Mouse (Mus musculus): ENCODE measurements around the gene Crmp1. TPM values are rescaled to one million over a fixed set of nuclear protein-coding genes. Genes with fewer than 3 reads are reported as not detected.

Crmp1 gene
- polyA plus RNA-seq, 1 experiment: 1.1 TPM

DNA sequence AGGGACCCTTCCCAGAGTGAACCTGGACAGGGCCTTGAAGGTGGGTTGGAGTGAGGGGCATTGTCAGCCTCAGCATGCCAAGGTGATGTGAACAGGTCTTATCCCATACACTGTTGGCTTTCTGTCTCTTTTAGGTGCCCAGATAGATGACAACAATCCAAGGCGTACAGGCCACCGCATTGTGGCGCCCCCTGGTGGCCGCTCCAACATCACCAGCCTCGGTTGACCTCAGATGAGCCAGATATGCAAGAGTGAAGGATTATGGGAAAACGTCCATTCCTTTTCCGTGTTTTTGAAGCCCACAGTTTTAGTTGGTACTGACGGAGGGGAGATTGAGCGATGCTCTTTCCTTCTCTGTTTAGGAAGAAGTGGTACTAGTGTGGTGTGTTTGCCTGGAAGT lies 49.2 kb downstream of the Crmp1 start:
- TF ChIP-seq POLR2A (IDR thresholded peaks at IDR 0.05; ENCODE audit: low read depth, low read length): no peak
- TF ChIP-seq CTCF (IDR thresholded peaks at IDR 0.05; ENCODE audit: extremely low read depth, insufficient read length, insufficient replicate concordance, low read depth, low read length): peak; percentile 43; the same call in 1 of the 2 replicates
- H3K27ac ChIP-seq (ENCODE audit: insufficient read depth, low read depth, low read length): no peak overlapping the region
- H3K36me3 ChIP-seq (ENCODE audit: control insufficient read depth, insufficient read depth, low read length): no peaks in the 10 kb centered on the region
- H3K4me3 ChIP-seq (ENCODE audit: low read depth, low read length): no peak overlapping the region
- 60% methylated on average over 9 of the region's 9 CpGs for WGBS
- no peaks in the 10 kb centered on the region for H3K4me1 ChIP-seq (ENCODE audit: control insufficient read depth, insufficient read depth, insufficient read length, low read length)
- no peaks in the 10 kb centered on the region for H3K27me3 ChIP-seq (ENCODE audit: control insufficient read depth, insufficient read depth, low read length)

DNA sequence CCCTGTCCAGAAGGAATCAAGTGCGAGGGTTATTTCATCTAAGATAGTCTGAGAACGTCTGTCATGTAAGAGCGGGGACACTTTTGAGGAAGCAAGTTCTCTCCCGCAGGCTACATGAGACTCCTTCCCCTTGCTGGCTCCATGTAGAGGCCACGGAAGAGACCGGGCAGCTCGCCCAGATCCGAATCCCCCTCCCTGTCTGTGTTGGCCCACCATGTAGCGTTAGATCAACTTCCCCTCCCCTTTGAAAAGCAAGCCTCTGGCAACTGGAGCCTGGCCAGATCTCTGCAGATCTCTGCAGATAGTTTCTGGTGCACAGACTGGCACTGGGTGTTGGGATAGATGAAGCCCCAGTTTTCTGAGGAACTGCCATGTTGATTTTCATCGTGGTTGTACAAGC lies 55.0 kb downstream of the Crmp1 start:
- Histone ChIP-seq H3K36me3 (ENCODE audit: control insufficient read depth, insufficient read depth, low read length) (no peaks in the 10 kb centered on the region), H3K4me3 (ENCODE audit: low read depth, low read length) (no peak overlapping the region), H3K4me1 (ENCODE audit: control insufficient read depth, insufficient read depth, insufficient read length, low read length) (no peaks in the 10 kb centered on the region), H3K27ac (ENCODE audit: insufficient read depth, low read depth, low read length) (no peak overlapping the region), H3K27me3 (ENCODE audit: control insufficient read depth, insufficient read depth, low read length) (no peaks in the 10 kb centered on the region)
- whole genome bisulfite sequencing: 67% methylated on average over 10 of the region's 10 CpGs
- TF ChIP-seq CTCF (IDR thresholded peaks at IDR 0.05; ENCODE audit: extremely low read depth, insufficient read length, insufficient replicate concordance, low read depth, low read length): no peak
- TF ChIP-seq POLR2A (IDR thresholded peaks at IDR 0.05; ENCODE audit: low read depth, low read length): no peak

DNA sequence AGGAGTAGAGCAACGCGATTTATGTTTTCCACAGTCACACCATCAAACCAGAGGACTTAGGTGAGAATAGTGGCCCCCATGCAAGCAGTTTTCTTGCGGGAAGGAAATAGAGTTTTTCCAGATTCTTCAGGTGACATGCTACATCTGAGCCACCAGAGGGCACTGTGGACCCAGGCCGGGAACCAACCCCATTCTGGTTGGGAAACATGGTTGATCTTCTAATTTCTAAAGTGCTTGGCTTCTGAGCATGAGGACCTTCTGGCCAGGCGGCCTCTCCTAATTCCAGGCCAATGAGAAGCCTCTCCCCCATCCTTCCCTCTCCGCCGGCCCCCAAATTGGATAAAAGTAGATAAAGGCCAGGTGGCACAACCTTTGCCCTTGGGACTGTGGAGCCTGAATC lies 56.6 kb downstream of the Crmp1 start:
- Histone ChIP-seq H3K36me3 (ENCODE audit: control insufficient read depth, insufficient read depth, low read length) (no peaks in the 10 kb centered on the region), H3K4me1 (ENCODE audit: control insufficient read depth, insufficient read depth, insufficient read length, low read length) (no peaks in the 10 kb centered on the region), H3K27me3 (ENCODE audit: control insufficient read depth, insufficient read depth, low read length) (no peaks in the 10 kb centered on the region), H3K4me3 (ENCODE audit: low read depth, low read length) (no peak overlapping the region), H3K27ac (ENCODE audit: insufficient read depth, low read depth, low read length) (no peak overlapping the region)
- no peak for TF ChIP-seq POLR2A (IDR thresholded peaks at IDR 0.05; ENCODE audit: low read depth, low read length)
- peak; percentile 86; the same call in 1 of the 2 replicates for TF ChIP-seq CTCF (IDR thresholded peaks at IDR 0.05; ENCODE audit: extremely low read depth, insufficient read length, insufficient replicate concordance, low read depth, low read length)
- 20% methylated on average over 7 of the region's 7 CpGs for whole genome bisulfite sequencing

DNA sequence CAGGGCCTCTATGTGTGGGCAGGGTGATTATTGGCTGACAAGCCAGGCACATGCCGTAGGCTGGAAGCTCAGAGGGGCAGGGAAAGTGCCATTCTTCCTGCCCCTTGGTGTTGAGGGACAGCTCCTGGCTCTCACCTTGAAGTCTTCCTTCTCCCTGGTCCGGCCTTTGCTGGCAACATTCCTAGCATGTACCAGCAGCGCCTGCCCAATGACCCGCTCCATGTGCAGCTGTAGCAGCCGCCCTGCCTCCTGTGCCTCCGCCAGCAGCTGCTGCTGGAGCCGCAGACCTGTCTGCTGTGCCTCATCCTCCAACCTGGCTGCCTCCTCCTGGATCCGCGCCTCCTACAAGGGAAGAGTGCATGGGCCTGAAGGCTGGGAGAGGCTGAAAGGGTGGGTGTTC lies 68.3 kb downstream of the Crmp1 start:
- Histone ChIP-seq H3K27ac (ENCODE audit: insufficient read depth, low read depth, low read length) (no peak overlapping the region), H3K4me3 (ENCODE audit: low read depth, low read length) (no peak overlapping the region), H3K4me1 (ENCODE audit: control insufficient read depth, insufficient read depth, insufficient read length, low read length) (no peaks in the 10 kb centered on the region), H3K27me3 (ENCODE audit: control insufficient read depth, insufficient read depth, low read length) (no peaks in the 10 kb centered on the region), H3K36me3 (ENCODE audit: control insufficient read depth, insufficient read depth, low read length) (no peaks in the 10 kb centered on the region)
- 79% methylated on average over 9 of the region's 9 CpGs for WGBS
- TF ChIP-seq CTCF (IDR thresholded peaks at IDR 0.05; ENCODE audit: extremely low read depth, insufficient read length, insufficient replicate concordance, low read depth, low read length) (no peak), POLR2A (IDR thresholded peaks at IDR 0.05; ENCODE audit: low read depth, low read length) (no peak)

DNA sequence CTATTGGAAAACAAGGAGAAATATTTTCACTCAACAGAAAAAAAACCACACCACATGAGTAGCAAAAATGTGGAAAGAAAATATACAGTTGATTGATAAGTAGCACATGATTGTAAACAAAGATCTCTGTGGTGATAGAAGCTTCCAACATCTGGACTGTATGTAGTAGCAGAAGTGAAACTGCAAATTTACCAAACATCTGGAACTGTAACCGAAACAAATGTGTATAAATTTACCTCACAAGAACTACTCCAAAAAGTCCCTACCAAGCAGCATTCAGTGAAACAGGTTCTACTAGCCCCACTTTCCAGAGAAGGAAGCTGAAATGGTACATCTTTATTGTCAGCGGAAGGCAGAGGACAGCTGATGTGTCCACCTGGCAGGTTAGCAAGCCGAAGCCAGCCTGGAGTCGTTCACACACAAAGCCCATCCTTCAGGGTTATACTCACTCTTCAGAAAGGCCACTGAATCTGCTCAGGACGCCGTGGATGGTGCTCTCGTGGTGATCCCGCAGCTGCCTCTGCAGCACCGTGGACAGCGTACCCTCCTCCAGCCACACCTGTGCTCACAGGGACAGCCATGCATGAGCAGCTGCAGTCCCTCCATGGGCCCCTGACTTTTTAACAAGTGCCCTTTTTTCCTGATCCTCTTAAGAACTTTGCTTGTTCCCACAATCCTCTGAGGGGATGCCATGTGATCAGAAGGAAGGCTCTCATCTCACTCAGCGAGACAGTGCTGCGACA lies 71.4 kb downstream of the Crmp1 start:
- H3K36me3 ChIP-seq (ENCODE audit: control insufficient read depth, insufficient read depth, low read length): no peaks in the 10 kb centered on the region
- no peak overlapping the region for H3K4me3 ChIP-seq (ENCODE audit: low read depth, low read length)
- H3K27ac ChIP-seq (ENCODE audit: insufficient read depth, low read depth, low read length): peak overlapping the region; percentile 49
- H3K4me1 ChIP-seq (ENCODE audit: control insufficient read depth, insufficient read depth, insufficient read length, low read length): no peaks in the 10 kb centered on the region
- no peaks in the 10 kb centered on the region for H3K27me3 ChIP-seq (ENCODE audit: control insufficient read depth, insufficient read depth, low read length)
- 77% methylated on average over 12 of the region's 12 CpGs for WGBS
- TF ChIP-seq CTCF (IDR thresholded peaks at IDR 0.05; ENCODE audit: extremely low read depth, insufficient read length, insufficient replicate concordance, low read depth, low read length): no peak

DNA sequence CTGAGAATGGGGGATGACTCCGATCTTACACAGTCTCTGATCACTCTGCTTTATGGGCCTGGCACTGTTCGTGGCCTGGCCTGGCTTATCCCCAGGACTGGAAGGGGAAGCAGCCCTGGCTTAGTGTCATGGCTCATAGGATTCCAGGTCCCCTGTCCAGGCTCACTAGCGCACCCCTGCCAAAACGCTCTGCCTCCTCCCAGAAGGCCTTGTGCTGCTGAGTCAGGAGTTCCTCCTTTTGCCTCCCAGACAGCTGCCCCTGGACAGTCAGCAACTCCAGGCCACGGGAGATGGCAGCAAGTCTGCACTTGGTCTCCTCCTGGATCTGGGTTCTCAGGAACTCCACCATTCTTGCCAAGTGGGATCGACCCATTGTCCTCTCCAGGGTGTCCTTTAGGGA lies 77.0 kb downstream of the Crmp1 start:
- Histone ChIP-seq H3K27me3 (ENCODE audit: control insufficient read depth, insufficient read depth, low read length) (no peaks in the 10 kb centered on the region), H3K27ac (ENCODE audit: insufficient read depth, low read depth, low read length) (no peak overlapping the region), H3K4me1 (ENCODE audit: control insufficient read depth, insufficient read depth, insufficient read length, low read length) (no peaks in the 10 kb centered on the region), H3K4me3 (ENCODE audit: low read depth, low read length) (no peak overlapping the region), H3K36me3 (ENCODE audit: control insufficient read depth, insufficient read depth, low read length) (no peaks in the 10 kb centered on the region)
- 73% methylated on average over 6 of the region's 6 CpGs for WGBS
- no peak for TF ChIP-seq CTCF (IDR thresholded peaks at IDR 0.05; ENCODE audit: extremely low read depth, insufficient read length, insufficient replicate concordance, low read depth, low read length)
- TF ChIP-seq POLR2A (IDR thresholded peaks at IDR 0.05; ENCODE audit: low read depth, low read length): no peak

DNA sequence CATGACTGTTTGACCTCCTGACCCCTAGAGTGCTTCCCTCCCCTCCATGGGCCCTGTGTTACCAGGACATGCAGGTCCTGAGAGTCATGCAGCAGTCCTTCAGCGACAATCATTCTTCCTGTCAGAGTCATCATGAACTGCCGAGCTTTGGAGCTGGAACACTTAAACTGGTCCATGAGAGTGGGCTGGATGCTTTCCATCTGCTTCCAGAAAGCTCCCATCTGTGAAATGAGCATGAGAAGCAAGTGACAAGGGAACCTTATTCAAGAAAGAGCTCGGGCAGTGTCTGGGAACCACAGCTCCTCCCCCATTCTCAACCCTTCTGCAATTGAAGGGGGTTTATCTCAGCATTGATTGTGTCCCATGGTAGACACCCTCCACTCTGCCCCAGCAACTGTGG lies 78.4 kb downstream of the Crmp1 start:
- no peaks in the 10 kb centered on the region for H3K36me3 ChIP-seq (ENCODE audit: control insufficient read depth, insufficient read depth, low read length)

More for the DNA sequence above, 78.4 kb downstream of the Crmp1 start:
- Histone ChIP-seq H3K4me1 (ENCODE audit: control insufficient read depth, insufficient read depth, insufficient read length, low read length) (no peaks in the 10 kb centered on the region), H3K27me3 (ENCODE audit: control insufficient read depth, insufficient read depth, low read length) (no peaks in the 10 kb centered on the region), H3K27ac (ENCODE audit: insufficient read depth, low read depth, low read length) (no peak overlapping the region), H3K4me3 (ENCODE audit: low read depth, low read length) (no peak overlapping the region)
- TF ChIP-seq POLR2A (IDR thresholded peaks at IDR 0.05; ENCODE audit: low read depth, low read length) (no peak), CTCF (IDR thresholded peaks at IDR 0.05; ENCODE audit: extremely low read depth, insufficient read length, insufficient replicate concordance, low read depth, low read length) (no peak)
- 71% methylated on average over 3 of the region's 3 CpGs for WGBS
